Mouse (Mus musculus): ENCODE measurements around the gene Dgat2. TPM values are rescaled to one million over a fixed set of nuclear protein-coding genes. Genes with fewer than 3 reads are reported as not detected.
A peak's percentile ranks its signal among the peaks of the same experiment; 100 is the strongest.

Dgat2 gene
- 0.46 and 0.97 TPM in 2 replicates for total RNA-seq (2017)

DNA sequence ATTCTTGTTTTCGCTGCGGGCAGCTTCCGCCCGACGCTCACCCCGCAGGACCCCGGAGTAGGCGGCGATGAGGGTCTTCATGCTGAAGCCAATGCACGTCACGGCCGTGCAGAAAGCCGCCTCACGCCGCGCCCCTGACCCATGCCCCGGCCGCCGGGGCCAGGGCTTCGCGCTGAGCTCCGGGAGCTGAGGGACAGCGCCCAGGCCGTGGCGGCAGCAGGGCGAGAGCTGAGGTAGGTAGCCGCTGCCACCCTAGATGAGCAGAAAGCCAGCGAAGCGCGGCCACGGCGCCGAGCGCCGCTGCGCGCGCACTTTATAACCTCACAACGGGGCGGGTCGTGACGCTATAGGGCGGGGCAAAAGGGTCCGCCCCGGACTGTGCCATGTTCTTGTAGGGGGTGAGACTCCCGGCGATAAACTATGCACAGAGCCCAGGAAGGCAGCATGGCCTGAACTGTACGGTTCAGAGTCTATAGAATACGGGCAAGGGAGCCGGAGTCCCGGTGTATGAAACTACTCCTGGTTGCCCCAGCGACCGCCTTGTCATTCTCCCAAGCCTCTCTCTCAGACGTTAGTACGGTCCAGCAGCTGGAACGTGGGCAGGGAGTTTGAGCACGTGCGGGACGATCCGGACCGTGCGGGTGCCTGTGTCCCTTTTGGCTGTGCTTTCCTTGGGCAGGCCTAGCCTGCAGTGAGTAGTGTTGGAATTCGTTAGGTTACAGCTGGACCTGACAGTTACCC lies at the start of gene Dgat2:
TSS of gene Dgat2 (minus strand) at position 288 of the 741 bp plus-strand sequence.
- ATAC-seq (replicated peaks; ENCODE audit: low read depth, poor library complexity, severe bottlenecking): peak; percentile 88

DNA sequence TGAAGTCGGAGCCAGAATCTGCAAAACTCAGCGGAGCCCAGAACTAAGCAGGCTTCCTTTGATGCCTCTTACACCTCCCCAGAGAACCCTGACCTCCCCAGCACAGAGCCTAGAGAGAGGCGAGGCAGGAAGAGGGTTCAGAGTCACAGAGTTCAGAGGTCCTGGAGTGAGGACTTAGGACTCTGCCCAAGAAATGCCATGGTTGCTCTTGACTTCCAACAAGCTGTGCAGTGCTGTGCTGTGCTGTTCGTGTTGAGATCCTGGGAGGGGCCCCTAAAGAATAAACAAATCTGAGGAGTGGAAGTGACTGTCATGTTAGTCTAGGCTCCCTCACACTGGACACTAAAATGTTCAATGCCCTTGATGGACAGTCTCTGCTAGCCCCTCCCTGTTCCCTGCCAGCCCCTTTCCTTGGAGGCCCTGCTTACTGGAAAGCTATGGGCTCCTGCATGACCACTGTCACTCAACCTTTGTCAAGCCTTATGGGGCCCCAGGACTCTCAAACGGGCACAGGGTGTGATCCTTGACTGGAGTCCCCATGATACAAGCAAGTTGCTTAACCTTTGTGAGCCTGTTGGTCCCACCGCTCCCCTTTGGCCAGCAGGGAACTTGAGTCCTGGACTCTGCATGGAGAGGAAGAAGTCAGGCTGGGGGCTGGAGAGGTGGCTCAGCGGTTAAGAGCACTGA lies 47.7 kb upstream of the Dgat2 start:
- no peak for ATAC-seq (replicated peaks; ENCODE audit: low read depth, poor library complexity, severe bottlenecking)

- peak; percentile 76; the same call in 1 of the 2 replicates for ATAC-seq (replicated peaks; ENCODE audit: low read depth, poor library complexity, severe bottlenecking)
Observed at GRCm38 (mm10) chr7:99229411-99229810, 46.9 kb upstream of the Dgat2 start.

- ATAC-seq (replicated peaks; ENCODE audit: low read depth, poor library complexity, severe bottlenecking): no peak
Observed at GRCm38 (mm10) chr7:99228825-99229224, 46.3 kb upstream of the Dgat2 start.

GRCm38 (mm10) chr7:99227267-99227666 lies 44.7 kb upstream of the Dgat2 start:
- no peak for ATAC-seq (replicated peaks; ENCODE audit: low read depth, poor library complexity, severe bottlenecking)

DNA sequence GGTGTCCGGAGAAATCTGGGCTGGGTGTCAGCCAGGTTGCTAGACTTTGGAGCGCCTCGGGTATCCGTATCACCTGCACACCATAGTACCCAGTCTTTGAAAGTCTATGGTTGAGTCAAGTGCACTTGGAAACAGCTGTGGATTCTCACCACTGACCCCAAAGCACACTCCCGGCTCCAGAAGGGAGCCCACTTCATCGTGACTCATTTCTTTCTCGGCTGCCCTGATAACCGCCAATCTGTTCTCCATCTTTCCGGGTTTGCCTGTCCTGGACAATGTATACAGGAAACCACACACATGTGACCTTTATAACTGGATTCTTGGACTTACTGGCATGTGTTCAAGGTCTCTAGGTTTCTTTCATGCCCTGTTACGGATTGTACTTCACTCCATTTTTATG lies 44.1 kb upstream of the Dgat2 start:
- ATAC-seq (replicated peaks; ENCODE audit: low read depth, poor library complexity, severe bottlenecking): no peak

GRCm38 (mm10) chr7:99225421-99225820 lies 42.9 kb upstream of the Dgat2 start:
- no peak for ATAC-seq (replicated peaks; ENCODE audit: low read depth, poor library complexity, severe bottlenecking)

DNA sequence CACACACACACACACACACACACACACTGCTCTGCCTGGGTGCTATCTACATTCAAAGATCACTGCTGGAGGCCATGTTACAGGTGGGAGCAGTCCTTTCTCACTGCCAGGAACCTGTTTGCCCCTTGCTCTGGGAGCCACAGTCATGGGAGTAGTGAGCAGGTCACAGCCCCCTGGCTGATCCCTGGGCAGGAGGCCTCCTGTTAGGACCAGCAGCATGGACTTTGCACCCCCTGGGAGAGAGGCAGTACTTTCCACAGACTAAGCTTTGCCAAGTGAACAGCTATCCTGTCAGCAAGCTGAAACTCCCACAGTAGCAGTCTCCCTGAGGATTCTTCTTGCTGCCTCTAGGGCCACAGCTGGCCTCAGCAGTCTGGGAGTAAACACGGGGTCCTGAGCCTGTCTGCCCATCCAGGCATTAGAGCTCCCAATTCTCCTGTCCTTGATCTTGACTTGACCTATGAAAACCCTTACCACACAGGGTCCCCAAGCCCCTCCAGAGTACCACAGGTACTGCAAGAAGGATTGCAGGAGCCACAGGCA lies 42.2 kb upstream of the Dgat2 start:
- ATAC-seq (replicated peaks; ENCODE audit: low read depth, poor library complexity, severe bottlenecking): no peak

DNA sequence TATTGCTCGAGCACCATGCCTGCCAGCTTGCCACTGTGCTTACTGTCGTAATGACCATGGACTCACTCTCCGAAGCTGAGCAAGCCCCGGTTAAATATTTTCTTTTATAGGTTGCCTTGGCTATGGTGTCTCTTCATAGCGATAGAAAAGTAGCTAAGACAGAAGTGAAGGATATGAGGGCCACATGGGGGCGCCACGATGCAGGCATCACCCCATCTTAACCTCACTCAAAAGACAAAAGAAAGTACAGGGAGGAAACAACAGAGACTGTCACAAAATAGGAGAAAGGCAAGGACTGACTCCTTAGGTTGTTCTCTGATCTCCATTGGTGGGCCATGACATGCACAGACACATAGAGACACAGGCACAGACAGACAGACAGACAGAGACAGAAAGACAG lies 41.7 kb upstream of the Dgat2 start:
- ATAC-seq (replicated peaks; ENCODE audit: low read depth, poor library complexity, severe bottlenecking): no peak

DNA sequence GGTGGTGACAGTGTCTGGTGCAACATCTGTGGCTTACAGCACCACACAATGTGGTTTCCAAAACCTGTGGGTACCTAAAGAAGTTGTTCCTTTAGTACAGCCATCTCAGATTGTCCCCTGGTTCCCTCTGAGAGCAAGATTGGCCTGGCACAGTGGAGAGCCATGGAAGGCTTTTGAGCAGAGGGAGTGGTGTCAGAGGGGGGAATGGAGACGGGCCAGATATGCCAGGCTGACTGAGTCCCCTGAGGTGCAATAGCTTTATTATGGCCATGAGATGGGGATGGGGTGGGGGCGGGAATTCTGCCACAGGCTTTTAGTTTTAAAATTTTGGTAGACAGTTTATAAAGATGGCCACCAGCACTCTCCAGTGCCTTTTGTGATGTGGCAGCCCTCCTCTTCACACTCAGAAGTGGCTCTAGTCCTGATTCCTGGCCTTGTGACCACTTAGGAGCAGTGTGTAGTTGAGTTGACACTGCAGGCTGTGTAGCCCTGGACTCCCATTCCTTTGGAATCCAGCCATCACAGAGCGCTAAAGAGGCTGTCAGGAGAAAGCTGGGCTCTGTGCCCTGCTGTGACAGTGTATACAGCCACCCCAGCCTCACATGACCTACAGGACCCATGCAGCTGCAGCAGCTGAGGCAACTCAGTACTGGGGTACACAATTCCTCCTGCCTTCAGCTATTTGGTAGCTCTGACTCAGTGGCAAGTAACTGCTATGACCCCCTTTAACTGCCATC lies 35.0 kb upstream of the Dgat2 start:
- ATAC-seq (replicated peaks; ENCODE audit: low read depth, poor library complexity, severe bottlenecking): no peak

- no peak for ATAC-seq (replicated peaks; ENCODE audit: low read depth, poor library complexity, severe bottlenecking)
Observed at GRCm38 (mm10) chr7:99215347-99215855, 32.9 kb upstream of the Dgat2 start.

GRCm38 (mm10) chr7:99214621-99215185 lies 32.2 kb upstream of the Dgat2 start:
- no peak for ATAC-seq (replicated peaks; ENCODE audit: low read depth, poor library complexity, severe bottlenecking)

DNA sequence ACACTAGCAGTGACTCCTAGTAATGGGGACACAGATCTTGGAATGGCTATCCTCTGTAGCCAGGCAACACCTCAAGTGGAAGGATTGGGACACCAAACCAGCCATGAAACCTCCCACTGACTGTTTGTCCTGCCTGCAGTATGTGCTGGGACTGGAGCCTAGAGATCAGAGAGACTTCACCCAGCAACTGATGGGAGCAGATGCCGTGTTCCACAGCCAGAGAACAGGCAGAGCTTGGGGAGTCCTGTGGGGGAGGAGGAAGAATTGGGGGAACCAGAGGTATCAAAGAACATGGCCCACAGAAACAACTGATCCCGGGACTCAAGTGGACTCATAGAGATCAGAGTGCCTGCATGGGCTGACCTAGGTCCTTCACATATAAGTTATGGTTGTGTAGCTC lies 31.2 kb upstream of the Dgat2 start:
- no peak for ATAC-seq (replicated peaks; ENCODE audit: low read depth, poor library complexity, severe bottlenecking)

DNA sequence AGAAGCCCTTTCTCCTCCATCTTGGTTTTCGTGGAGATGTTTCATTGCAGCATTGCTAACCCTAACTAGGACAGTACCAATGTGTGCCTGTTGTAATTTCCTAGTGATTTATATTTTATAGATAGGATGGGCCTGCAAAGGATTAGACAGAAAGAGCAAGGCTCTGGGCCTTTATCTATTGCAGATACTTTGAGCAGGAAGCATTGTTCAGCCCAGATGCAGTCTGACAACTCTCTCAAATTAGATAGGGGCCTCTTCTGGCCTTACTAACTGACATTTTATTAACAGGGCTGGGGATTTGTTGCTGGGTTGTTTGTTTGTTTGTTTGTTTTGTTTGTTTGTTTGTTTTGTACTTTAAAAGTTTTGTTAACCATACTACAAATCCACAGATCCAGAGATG lies 30.5 kb upstream of the Dgat2 start:
- no peak for ATAC-seq (replicated peaks; ENCODE audit: low read depth, poor library complexity, severe bottlenecking)

DNA sequence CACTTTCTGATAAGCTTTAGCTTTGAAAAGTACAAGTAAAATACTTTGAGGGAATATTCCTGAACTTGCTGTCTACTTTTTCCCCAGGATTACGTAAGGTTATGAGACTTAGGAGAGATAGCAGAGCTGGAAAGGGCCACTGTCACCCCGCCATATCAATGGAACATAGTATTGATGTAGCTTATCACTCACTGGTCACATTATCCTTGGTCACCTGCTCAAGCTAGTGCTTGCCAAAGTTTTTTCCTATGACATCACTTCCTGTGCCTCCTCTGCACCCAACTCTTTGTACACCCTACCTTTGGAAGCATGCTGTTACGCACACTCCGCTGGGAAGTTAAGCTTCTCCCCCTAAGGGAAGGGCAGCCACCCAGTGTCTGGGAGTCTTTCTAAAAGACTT lies 26.2 kb upstream of the Dgat2 start:
- no peak for ATAC-seq (replicated peaks; ENCODE audit: low read depth, poor library complexity, severe bottlenecking)

DNA sequence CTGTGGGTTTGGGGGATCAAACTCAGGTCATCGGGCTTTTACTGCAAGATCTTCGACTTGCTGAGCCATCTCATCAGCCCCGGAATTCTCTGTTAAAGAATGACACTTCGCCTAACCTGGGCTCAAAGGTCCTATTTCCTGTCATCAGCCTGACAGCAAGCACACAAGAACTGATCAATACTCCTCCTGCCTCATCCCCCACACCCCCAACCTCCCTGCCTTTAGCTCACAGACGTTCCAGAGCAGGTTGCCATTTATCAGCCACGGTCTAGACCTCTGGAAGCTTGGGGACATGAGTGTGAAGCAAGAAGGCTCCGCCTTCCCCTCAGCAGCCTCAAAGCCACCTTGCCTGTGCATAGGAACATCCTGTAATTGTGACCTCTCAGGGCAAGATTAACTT lies 23.8 kb upstream of the Dgat2 start:
- no peak for ATAC-seq (replicated peaks; ENCODE audit: low read depth, poor library complexity, severe bottlenecking)

GRCm38 (mm10) chr7:99202163-99202562 lies 19.6 kb upstream of the Dgat2 start:
- no peak for ATAC-seq (replicated peaks; ENCODE audit: low read depth, poor library complexity, severe bottlenecking)

DNA sequence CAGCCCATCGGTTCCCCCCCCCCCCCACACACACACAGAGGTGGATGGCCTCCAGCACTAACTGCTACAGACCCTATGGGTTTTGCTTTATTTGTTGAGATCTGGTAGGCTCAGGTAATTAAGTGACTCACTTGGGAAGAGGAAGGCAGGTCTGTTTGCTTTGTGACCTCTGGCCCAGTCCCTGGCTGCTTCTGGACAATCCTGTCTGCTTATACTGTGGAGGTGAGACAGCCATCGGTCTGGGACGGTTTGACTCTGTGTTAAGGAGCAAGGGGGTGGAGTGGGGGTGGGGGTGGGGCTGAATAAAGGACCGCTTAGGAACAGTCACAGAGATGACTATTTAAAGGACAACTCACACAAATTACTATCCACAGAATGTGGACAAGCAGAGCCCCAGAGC lies 17.8 kb upstream of the Dgat2 start:
- no peak for ATAC-seq (replicated peaks; ENCODE audit: low read depth, poor library complexity, severe bottlenecking)

DNA sequence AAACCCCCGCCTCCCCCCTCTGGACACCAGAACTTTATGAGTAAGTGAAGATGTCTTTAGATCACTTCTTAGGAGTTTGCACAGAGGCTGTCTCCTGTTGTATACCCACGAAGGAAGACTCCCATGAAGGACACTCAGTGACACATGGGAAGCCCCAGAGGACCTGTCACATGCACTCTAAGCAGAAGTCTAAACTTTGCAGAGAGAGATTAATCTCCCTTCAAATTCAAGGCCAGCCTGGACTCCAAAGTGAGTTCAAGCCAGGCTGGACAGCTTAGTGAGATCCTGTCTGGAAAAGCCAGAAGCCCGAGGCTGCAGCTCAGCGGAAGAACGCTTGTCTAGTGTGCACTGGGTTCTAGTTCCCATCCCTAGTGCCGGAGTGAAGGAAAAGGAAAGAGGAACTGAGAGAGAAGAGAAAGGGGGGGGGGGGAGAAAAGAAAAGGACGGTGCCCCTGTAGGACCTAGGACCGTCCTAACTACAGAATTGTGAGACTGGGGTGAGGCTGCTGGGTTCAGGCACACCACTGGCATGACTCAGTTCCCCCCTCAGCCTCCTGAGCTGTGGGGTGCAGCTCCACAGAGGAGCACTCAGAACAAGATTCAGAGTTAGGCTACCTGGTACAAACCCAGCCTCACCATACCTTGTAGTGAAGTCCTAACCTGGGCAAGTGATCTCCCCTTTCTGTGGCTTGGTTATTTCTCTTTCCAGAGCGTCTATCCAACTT lies 17.1 kb upstream of the Dgat2 start:
- ATAC-seq (replicated peaks; ENCODE audit: low read depth, poor library complexity, severe bottlenecking): no peak

GRCm38 (mm10) chr7:99198811-99199210 lies 16.3 kb upstream of the Dgat2 start:
- no peak for ATAC-seq (replicated peaks; ENCODE audit: low read depth, poor library complexity, severe bottlenecking)
